Mouse (Mus musculus): ENCODE measurements around the gene Wdfy3. TPM values are rescaled to one million over a fixed set of nuclear protein-coding genes. Genes with fewer than 3 reads are reported as not detected.

Wdfy3 gene
- polyA plus RNA-seq, 1 experiment from 2014 or later: 15.1 TPM

DNA sequence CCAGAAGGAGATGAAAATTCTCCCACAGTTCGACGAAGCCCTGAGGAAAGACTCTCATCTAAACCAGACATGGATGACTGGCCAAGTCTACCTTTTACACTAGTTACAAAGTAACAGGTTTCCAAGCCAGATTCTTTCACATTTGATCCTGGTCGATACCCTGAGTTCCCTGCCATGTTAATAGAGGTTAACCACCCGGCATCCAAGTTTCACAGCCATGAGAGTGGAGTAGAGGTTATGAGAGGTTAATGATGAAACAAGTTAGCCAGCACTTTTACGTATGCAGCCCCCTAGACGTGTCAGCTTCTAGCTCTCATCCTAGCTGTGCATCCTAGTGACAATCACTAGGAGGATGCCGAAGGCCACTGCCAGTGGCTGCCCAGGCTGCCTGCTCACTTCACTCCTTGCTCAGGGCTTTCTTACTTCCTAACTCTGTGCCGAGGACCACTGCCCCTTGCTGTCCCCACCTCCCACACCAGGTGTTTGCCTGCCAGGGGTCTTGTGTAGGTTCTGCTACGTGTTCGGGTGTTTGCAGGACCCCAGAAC, 210.8 kb downstream of the Wdfy3 start:
- ATAC-seq (ENCODE audit: insufficient number of reproducible peaks, insufficient read depth, low FRiP score, low read depth): no peak
- no peak overlapping the region for H3K4me2 ChIP-seq (ENCODE audit: low read length)
- no peak overlapping the region for H3K9ac ChIP-seq (ENCODE audit: low read length)
- H3K27me3 ChIP-seq (ENCODE audit: control insufficient read depth, insufficient read depth, low read length): no peaks in the 10 kb centered on the region
- H3K36me3 ChIP-seq (ENCODE audit: control insufficient read depth, insufficient read depth, low read length): peaks cover 92% of the 10 kb centered on the region
- H3K4me3 ChIP-seq (ENCODE audit: control insufficient read depth in 1 of 2, insufficient read depth in 1 of 2, low read depth in 1 of 2, low read length in 2 of 2): no peak overlapping the region
- no peaks in the 10 kb centered on the region for H3K4me1 ChIP-seq (ENCODE audit: control insufficient read depth in 2 of 2, insufficient read depth in 2 of 2, low read length in 2 of 2)
- no peak overlapping the region for H3K27ac ChIP-seq (replicated peaks in 1 of 2; ENCODE audit: control insufficient read depth in 1 of 2, insufficient read depth in 1 of 2, low read depth in 2 of 2, low read length in 2 of 2)
- WGBS: 94% methylated on average over 10 of the region's 10 CpGs
- H3K9me3 ChIP-seq (ENCODE audit: control insufficient read depth, low read length): no peaks in the 10 kb centered on the region

DNA sequence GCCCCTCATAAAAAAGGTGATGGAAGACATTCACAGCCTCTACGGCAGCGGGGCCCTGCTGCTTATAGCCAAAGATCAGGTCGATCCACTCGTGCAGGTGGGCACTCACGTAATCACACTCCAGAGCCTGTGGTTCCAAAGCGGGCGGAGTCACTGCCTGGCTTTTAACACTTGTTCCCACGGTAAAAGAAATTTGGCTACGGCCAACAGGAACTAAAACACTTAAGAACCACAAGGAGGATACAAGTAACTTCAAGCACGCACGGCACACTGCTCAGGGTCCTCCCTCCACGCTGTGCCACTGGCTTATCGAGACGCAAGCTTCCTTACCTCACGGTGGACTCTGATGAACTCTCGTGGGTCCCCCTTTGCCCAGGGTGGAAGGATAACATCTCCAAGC, 214.2 kb downstream of the Wdfy3 start:
- H3K27me3 ChIP-seq (ENCODE audit: control insufficient read depth, insufficient read depth, low read length): no peaks in the 10 kb centered on the region
- H3K4me1 ChIP-seq (ENCODE audit: control insufficient read depth in 2 of 2, insufficient read depth in 2 of 2, low read length in 2 of 2): no peaks in the 10 kb centered on the region
- 91% methylated on average over 16 of the region's 16 CpGs for WGBS
- no peak overlapping the region for H3K9ac ChIP-seq (ENCODE audit: low read length)
- no peak overlapping the region for H3K27ac ChIP-seq (replicated peaks in 1 of 2; ENCODE audit: control insufficient read depth in 1 of 2, insufficient read depth in 1 of 2, low read depth in 2 of 2, low read length in 2 of 2)
- no peaks in the 10 kb centered on the region for H3K9me3 ChIP-seq (ENCODE audit: control insufficient read depth, low read length)
- no peak for ATAC-seq (ENCODE audit: insufficient number of reproducible peaks, insufficient read depth, low FRiP score, low read depth)
- peaks cover 92% of the 10 kb centered on the region for H3K36me3 ChIP-seq (ENCODE audit: control insufficient read depth, insufficient read depth, low read length)
- no peak overlapping the region for H3K4me3 ChIP-seq (ENCODE audit: control insufficient read depth in 1 of 2, insufficient read depth in 1 of 2, low read depth in 1 of 2, low read length in 2 of 2)
- H3K4me2 ChIP-seq (ENCODE audit: low read length): no peak overlapping the region

DNA sequence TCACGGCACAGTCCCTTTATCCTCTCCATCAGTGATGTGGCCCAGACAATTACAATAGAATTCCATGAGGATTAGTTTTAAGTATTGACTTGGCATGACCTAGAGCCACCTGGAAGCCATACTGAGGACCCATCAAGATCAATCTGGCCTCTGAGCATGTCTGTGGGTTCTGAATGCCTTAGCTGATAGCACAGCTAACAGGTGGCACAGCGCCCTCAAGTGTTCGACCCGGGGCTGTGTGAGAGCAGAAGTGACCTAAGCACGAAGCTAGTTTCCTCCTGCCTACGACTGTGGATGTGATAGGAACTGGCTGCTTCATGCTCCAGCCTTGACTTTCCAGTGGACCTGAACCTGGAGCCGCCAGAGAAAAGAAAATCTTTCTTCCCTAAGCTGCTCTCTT, 215.1 kb downstream of the Wdfy3 start:
- H3K27me3 ChIP-seq (ENCODE audit: control insufficient read depth, insufficient read depth, low read length): no peaks in the 10 kb centered on the region
- no peak for ATAC-seq (ENCODE audit: insufficient number of reproducible peaks, insufficient read depth, low FRiP score, low read depth)
- no peak overlapping the region for H3K9ac ChIP-seq (ENCODE audit: low read length)
- no peak overlapping the region for H3K4me3 ChIP-seq (ENCODE audit: control insufficient read depth in 1 of 2, insufficient read depth in 1 of 2, low read depth in 1 of 2, low read length in 2 of 2)
- WGBS: 83% methylated on average over 7 of the region's 7 CpGs
- no peak overlapping the region for H3K4me2 ChIP-seq (ENCODE audit: low read length)
- no peaks in the 10 kb centered on the region for H3K9me3 ChIP-seq (ENCODE audit: control insufficient read depth, low read length)
- H3K4me1 ChIP-seq (ENCODE audit: control insufficient read depth in 2 of 2, insufficient read depth in 2 of 2, low read length in 2 of 2): no peaks in the 10 kb centered on the region
- H3K27ac ChIP-seq (replicated peaks in 1 of 2; ENCODE audit: control insufficient read depth in 1 of 2, insufficient read depth in 1 of 2, low read depth in 2 of 2, low read length in 2 of 2): no peak overlapping the region
- peaks cover 92% of the 10 kb centered on the region for H3K36me3 ChIP-seq (ENCODE audit: control insufficient read depth, insufficient read depth, low read length)

DNA sequence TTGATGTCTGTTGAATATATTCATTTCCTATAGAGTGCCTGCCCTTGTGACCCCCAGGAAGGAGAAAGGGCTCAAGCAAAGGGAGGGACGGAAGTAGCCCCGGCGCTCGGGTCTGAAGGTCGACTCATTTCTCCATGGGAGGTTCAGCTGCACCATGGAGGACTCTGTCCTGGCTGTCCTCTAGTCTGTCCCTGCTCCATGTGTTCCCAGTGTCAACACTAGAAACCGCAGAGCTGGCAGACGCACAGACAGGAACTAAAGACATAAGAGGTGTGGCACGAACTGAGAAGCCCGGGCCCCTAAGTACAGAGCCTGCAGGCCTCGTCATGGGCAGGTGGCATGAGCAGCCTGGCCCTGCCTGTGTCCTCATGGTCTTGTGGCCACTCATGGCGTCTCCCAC, 215.6 kb downstream of the Wdfy3 start:
- H3K4me2 ChIP-seq (ENCODE audit: low read length): no peak overlapping the region
- peaks cover 92% of the 10 kb centered on the region for H3K36me3 ChIP-seq (ENCODE audit: control insufficient read depth, insufficient read depth, low read length)
- no peak overlapping the region for H3K4me3 ChIP-seq (ENCODE audit: control insufficient read depth in 1 of 2, insufficient read depth in 1 of 2, low read depth in 1 of 2, low read length in 2 of 2)
- no peaks in the 10 kb centered on the region for H3K9me3 ChIP-seq (ENCODE audit: control insufficient read depth, low read length)
- no peak overlapping the region for H3K9ac ChIP-seq (ENCODE audit: low read length)
- H3K4me1 ChIP-seq (ENCODE audit: control insufficient read depth in 2 of 2, insufficient read depth in 2 of 2, low read length in 2 of 2): no peaks in the 10 kb centered on the region
- ATAC-seq (ENCODE audit: insufficient number of reproducible peaks, insufficient read depth, low FRiP score, low read depth): no peak; the same call in 1 of the 2 replicates
- H3K27ac ChIP-seq (replicated peaks in 1 of 2; ENCODE audit: control insufficient read depth in 1 of 2, insufficient read depth in 1 of 2, low read depth in 2 of 2, low read length in 2 of 2): no peak overlapping the region
- 97% methylated on average over 11 of the region's 11 CpGs for WGBS
- no peaks in the 10 kb centered on the region for H3K27me3 ChIP-seq (ENCODE audit: control insufficient read depth, insufficient read depth, low read length)

DNA sequence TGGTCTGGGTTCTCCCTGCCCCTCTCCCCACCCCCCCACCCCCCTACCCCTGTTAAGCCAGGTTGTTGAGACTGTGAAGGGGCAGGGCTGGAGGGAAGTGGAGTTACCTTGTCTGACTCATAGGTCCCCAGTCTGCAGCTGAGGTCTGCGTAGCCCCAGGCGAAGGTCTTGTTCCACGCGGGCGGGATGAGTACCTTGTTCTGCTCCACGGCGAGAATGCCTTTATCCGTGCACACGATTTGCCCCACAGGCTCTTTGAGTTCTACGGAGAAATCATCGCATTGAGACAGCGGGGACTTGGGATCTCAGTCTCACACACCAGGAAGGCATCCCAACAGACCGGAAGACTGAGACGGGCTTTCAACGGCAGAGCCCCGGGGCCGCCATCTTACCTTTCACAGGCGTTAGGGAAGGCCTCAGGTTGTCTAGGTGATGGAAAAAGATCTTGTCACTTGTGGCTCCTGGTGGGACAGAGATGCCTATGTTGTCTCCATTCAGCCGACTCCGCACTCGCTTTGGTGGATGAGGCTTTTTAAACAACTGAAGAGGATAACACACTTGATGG, 217.5 kb downstream of the Wdfy3 start:
- H3K9ac ChIP-seq (ENCODE audit: low read length): no peak overlapping the region
- peaks cover 92% of the 10 kb centered on the region for H3K36me3 ChIP-seq (ENCODE audit: control insufficient read depth, insufficient read depth, low read length)
- no peak overlapping the region for H3K4me3 ChIP-seq (ENCODE audit: control insufficient read depth in 1 of 2, insufficient read depth in 1 of 2, low read depth in 1 of 2, low read length in 2 of 2)
- H3K27me3 ChIP-seq (ENCODE audit: control insufficient read depth, insufficient read depth, low read length): no peaks in the 10 kb centered on the region
- ATAC-seq (ENCODE audit: insufficient number of reproducible peaks, insufficient read depth, low FRiP score, low read depth): no peak
- H3K27ac ChIP-seq (replicated peaks in 1 of 2; ENCODE audit: control insufficient read depth in 1 of 2, insufficient read depth in 1 of 2, low read depth in 2 of 2, low read length in 2 of 2): no peak overlapping the region
- WGBS: 95% methylated on average over 21 of the region's 21 CpGs
- H3K4me1 ChIP-seq (ENCODE audit: control insufficient read depth in 2 of 2, insufficient read depth in 2 of 2, low read length in 2 of 2): no peaks in the 10 kb centered on the region
- no peaks in the 10 kb centered on the region for H3K9me3 ChIP-seq (ENCODE audit: control insufficient read depth, low read length)
- no peak overlapping the region for H3K4me2 ChIP-seq (ENCODE audit: low read length)

DNA sequence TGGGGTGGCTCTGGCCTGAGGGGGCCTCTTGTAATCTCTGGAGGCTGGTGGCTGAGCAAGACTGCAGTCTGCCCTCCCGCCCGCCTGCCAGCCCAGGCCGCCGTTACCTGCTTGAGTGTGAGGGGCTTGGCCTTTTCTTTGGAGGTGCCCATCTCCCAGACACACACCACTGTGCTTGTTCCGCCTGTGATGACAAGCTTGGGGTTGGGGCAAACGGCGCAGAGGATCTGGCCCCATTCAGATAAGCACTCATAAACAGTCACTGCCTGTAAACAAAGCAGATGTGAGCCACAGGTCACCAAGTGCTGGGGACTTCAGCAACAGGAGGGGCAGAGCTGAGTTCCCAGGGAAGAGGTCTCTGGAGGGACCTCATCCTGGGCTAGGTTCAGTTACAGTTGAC, 218.6 kb downstream of the Wdfy3 start:
- H3K4me3 ChIP-seq (ENCODE audit: control insufficient read depth in 1 of 2, insufficient read depth in 1 of 2, low read depth in 1 of 2, low read length in 2 of 2): no peak overlapping the region
- H3K27me3 ChIP-seq (ENCODE audit: control insufficient read depth, insufficient read depth, low read length): no peaks in the 10 kb centered on the region
- no peak for ATAC-seq (ENCODE audit: insufficient number of reproducible peaks, insufficient read depth, low FRiP score, low read depth)
- no peak overlapping the region for H3K27ac ChIP-seq (replicated peaks in 1 of 2; ENCODE audit: control insufficient read depth in 1 of 2, insufficient read depth in 1 of 2, low read depth in 2 of 2, low read length in 2 of 2)
- no peak overlapping the region for H3K4me2 ChIP-seq (ENCODE audit: low read length)
- H3K9me3 ChIP-seq (ENCODE audit: control insufficient read depth, low read length): no peaks in the 10 kb centered on the region
- peaks cover 100% of the 10 kb centered on the region for H3K36me3 ChIP-seq (ENCODE audit: control insufficient read depth, insufficient read depth, low read length)
- no peak overlapping the region for H3K9ac ChIP-seq (ENCODE audit: low read length)
- WGBS: 89% methylated on average over 7 of the region's 7 CpGs
- H3K4me1 ChIP-seq (ENCODE audit: control insufficient read depth in 2 of 2, insufficient read depth in 2 of 2, low read length in 2 of 2): no peaks in the 10 kb centered on the region

DNA sequence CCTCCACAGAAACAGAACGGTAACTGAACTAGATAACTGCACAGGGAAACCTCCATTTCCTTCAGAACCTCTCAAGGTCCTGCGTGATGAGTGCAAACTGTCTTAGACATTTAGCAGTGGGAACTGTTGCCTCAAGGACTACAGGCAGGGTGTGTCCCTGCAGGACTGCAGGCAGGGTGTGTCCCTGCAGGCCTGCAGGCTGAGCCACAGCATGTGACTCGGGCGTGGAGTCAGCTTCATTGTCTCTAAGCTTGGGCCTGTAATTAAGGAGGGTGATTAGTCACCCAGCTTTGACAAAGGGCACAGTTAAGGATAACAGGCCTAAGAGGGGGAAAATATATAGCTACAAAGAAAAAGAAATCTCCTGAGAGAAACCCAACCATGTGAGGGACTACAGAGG, 222.0 kb downstream of the Wdfy3 start:
- no peaks in the 10 kb centered on the region for H3K9me3 ChIP-seq (ENCODE audit: control insufficient read depth, low read length)
- no peak overlapping the region for H3K27ac ChIP-seq (replicated peaks in 1 of 2; ENCODE audit: control insufficient read depth in 1 of 2, insufficient read depth in 1 of 2, low read depth in 2 of 2, low read length in 2 of 2)
- H3K27me3 ChIP-seq (ENCODE audit: control insufficient read depth, insufficient read depth, low read length): no peaks in the 10 kb centered on the region
- 82% methylated on average over 4 of the region's 4 CpGs for WGBS
- H3K4me1 ChIP-seq (ENCODE audit: control insufficient read depth in 2 of 2, insufficient read depth in 2 of 2, low read length in 2 of 2): no peaks in the 10 kb centered on the region
- no peak overlapping the region for H3K4me3 ChIP-seq (ENCODE audit: control insufficient read depth in 1 of 2, insufficient read depth in 1 of 2, low read depth in 1 of 2, low read length in 2 of 2)
- no peak overlapping the region for H3K9ac ChIP-seq (ENCODE audit: low read length)
- no peak for ATAC-seq (ENCODE audit: insufficient number of reproducible peaks, insufficient read depth, low FRiP score, low read depth)
- no peak overlapping the region for H3K4me2 ChIP-seq (ENCODE audit: low read length)
- H3K36me3 ChIP-seq (ENCODE audit: control insufficient read depth, insufficient read depth, low read length): peaks cover 100% of the 10 kb centered on the region

DNA sequence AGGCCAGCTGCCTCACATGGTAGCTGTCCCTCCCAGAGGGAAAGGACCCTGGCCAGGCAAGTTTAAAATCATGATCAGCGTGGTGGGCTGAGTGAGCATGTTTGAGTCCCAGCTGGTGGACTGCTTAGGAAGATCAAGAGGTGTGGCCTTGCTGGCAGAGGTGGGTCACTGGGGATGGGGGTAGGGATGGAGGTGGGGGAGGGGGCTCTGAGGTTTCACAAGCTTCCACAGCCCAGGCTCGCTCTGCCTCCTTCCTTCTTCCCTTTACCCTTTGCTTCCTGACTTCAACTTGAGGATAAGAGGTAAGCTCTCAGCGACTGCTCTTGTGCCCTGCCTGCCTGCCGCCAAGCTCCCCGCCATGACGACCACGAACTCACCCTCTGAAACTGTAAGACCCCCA, 222.4 kb downstream of the Wdfy3 start:
- 90% methylated on average over 7 of the region's 7 CpGs for WGBS
- ATAC-seq (ENCODE audit: insufficient number of reproducible peaks, insufficient read depth, low FRiP score, low read depth): no peak

More for the DNA sequence above, 222.4 kb downstream of the Wdfy3 start:
- H3K9me3 ChIP-seq (ENCODE audit: control insufficient read depth, low read length): no peaks in the 10 kb centered on the region
- no peak overlapping the region for H3K4me2 ChIP-seq (ENCODE audit: low read length)
- H3K27me3 ChIP-seq (ENCODE audit: control insufficient read depth, insufficient read depth, low read length): no peaks in the 10 kb centered on the region
- no peak overlapping the region for H3K27ac ChIP-seq (replicated peaks in 1 of 2; ENCODE audit: control insufficient read depth in 1 of 2, insufficient read depth in 1 of 2, low read depth in 2 of 2, low read length in 2 of 2)
- no peak overlapping the region for H3K4me3 ChIP-seq (ENCODE audit: control insufficient read depth in 1 of 2, insufficient read depth in 1 of 2, low read depth in 1 of 2, low read length in 2 of 2)
- H3K4me1 ChIP-seq (ENCODE audit: control insufficient read depth in 2 of 2, insufficient read depth in 2 of 2, low read length in 2 of 2): no peaks in the 10 kb centered on the region
- H3K9ac ChIP-seq (ENCODE audit: low read length): no peak overlapping the region
- H3K36me3 ChIP-seq (ENCODE audit: control insufficient read depth, insufficient read depth, low read length): peaks cover 100% of the 10 kb centered on the region

Measured in heart, embryonic 14.5 days (tissue).